ENCODE assay signal across 12 mouse cellular contexts in genomic region chr7:68070030-68070429, GRCm38 (mm10).
A peak's percentile ranks its signal among the peaks of the same experiment; 100 is the strongest.
DNase-seq lines count a peak whose midpoint lies in the region; ATAC-seq and TF ChIP-seq lines count a peak whose summit lies in the region.
"Had no signal": no experiment of that assay in that cellular context is flagged by ENCODE, and none has a peak within 500 bp of the region (broad histone marks: within the 10 kb centered on the region; RNA-seq: fewer than 3 reads in every experiment).

No protein-coding gene starts in this region.

- H3K36me3 ChIP-seq in intestine, postnatal 0 days (ENCODE audit: control insufficient read depth, insufficient read depth) = no peaks in the 10 kb centered on the region
- H3K36me3 ChIP-seq in intestine, embryonic 15.5 days = no peaks in the 10 kb centered on the region
- peaks cover 0 to 16% of the 10 kb centered on the region in 2 experiments; a peak in 2 of 4 replicates for H3K36me3 ChIP-seq in MEL (ENCODE audit: control insufficient read depth in 1 of 2, insufficient read depth in 2 of 2, low read length in 2 of 2)
- no peaks in the 10 kb centered on the region for H3K36me3 ChIP-seq in liver, postnatal 0 days (replicated peaks; ENCODE audit: insufficient read depth, low read length)
- H3K36me3 ChIP-seq: embryonic facial prominence, embryonic 12.5 days; forebrain, embryonic 10.5 days; midbrain, embryonic 15.5 days; neural tube, embryonic 13.5 days had no signal

- peak; percentile 45 to 70; a peak in 3 of 4 replicates for TF ChIP-seq EP300 in MEL (IDR thresholded peaks at IDR 0.05; ENCODE audit: low read depth in 1 of 2, low read length in 2 of 2)
- TF ChIP-seq EP300 in liver, postnatal 0 days (IDR thresholded peaks at IDR 0.05; ENCODE audit: low read depth) = no peak

- ATAC-seq in intestine, postnatal 0 days = no peak
- no peak for ATAC-seq in intestine, embryonic 15.5 days
- ATAC-seq in liver, postnatal 0 days = peak; percentile 48
- ATAC-seq: midbrain, embryonic 15.5 days had no signal

- H3K27ac ChIP-seq in intestine, postnatal 0 days (ENCODE audit: low read depth, low read length) = no peak overlapping the region
- H3K27ac ChIP-seq in intestine, embryonic 15.5 days = no peak overlapping the region
- peak overlapping the region; percentile 78 for H3K27ac ChIP-seq in MEL (ENCODE audit: control insufficient read depth, low read depth, low read length)
- H3K27ac ChIP-seq in liver, postnatal 0 days (ENCODE audit: low read depth) = 0 out of 2 replicates have a peak overlapping the region, but pooled peaks have one; percentile 2
- H3K27ac ChIP-seq: embryonic facial prominence, embryonic 12.5 days; forebrain, embryonic 10.5 days; hindbrain, postnatal 0 days; midbrain, embryonic 15.5 days; neural tube, embryonic 13.5 days had no signal

- peak; percentile 20 for DNase-seq in CD4-positive helper T cell, adult 2 months (ENCODE audit: low read depth, low spot score)
- DNase-seq in MEL (ENCODE audit: low read depth, low spot score) = peak; percentile 47
- DNase-seq in liver, postnatal 0 days = no peak
- no peak for DNase-seq in cerebellum, adult 11-12 months
- no peak for DNase-seq in lung, postnatal 14 days

- H3K79me2 ChIP-seq in MEL (ENCODE audit: control insufficient read depth, insufficient read depth, low read length, poor library complexity) = no peaks in the 10 kb centered on the region

- H3K9me3 ChIP-seq in intestine, postnatal 0 days (ENCODE audit: control insufficient read depth) = no peaks in the 10 kb centered on the region
- no peaks in the 10 kb centered on the region for H3K9me3 ChIP-seq in intestine, embryonic 15.5 days
- H3K9me3 ChIP-seq in MEL (replicated peaks; ENCODE audit: insufficient read depth, low read length) = no peaks in the 10 kb centered on the region
- no peaks in the 10 kb centered on the region for H3K9me3 ChIP-seq in liver, postnatal 0 days (ENCODE audit: low read length)
- H3K9me3 ChIP-seq: embryonic facial prominence, embryonic 12.5 days; forebrain, embryonic 10.5 days; midbrain, embryonic 15.5 days; neural tube, embryonic 13.5 days had no signal

- TF ChIP-seq POLR2A in MEL (IDR thresholded peaks at IDR 0.05; ENCODE audit: control insufficient read depth in 1 of 2, insufficient read depth in 1 of 2, low read depth in 1 of 2, low read length in 2 of 2, poor library complexity in 1 of 2) = no peak

- no peak for TF ChIP-seq RAD21 in MEL (IDR thresholded peaks at IDR 0.05; ENCODE audit: low read depth, low read length)

- H3K4me3 ChIP-seq in intestine, postnatal 0 days (ENCODE audit: low read depth, low read length) = no peak overlapping the region
- no peak overlapping the region for H3K4me3 ChIP-seq in intestine, embryonic 15.5 days (replicated peaks)
- H3K4me3 ChIP-seq in MEL (ENCODE audit: control insufficient read depth in 1 of 2, insufficient read depth in 1 of 2, low read depth in 2 of 2, low read length in 2 of 2) = peak overlapping the region in 1 of 2 experiments; percentile 34; a peak in 3 of 4 replicates
- H3K4me3 ChIP-seq in liver, postnatal 0 days (ENCODE audit: low read depth, low read length) = no peak overlapping the region
- H3K4me3 ChIP-seq: embryonic facial prominence, embryonic 12.5 days; forebrain, embryonic 10.5 days; midbrain, embryonic 15.5 days; neural tube, embryonic 13.5 days had no signal

- H3K4me1 ChIP-seq in intestine, postnatal 0 days (replicated peaks; ENCODE audit: control insufficient read depth, insufficient read depth, low read length) = no peaks in the 10 kb centered on the region; the same call in 1 of the 2 replicates
- H3K4me1 ChIP-seq in intestine, embryonic 15.5 days (replicated peaks) = peaks cover 23% of the 10 kb centered on the region
- peaks cover 7 to 9% of the 10 kb centered on the region in 2 experiments for H3K4me1 ChIP-seq in MEL (ENCODE audit: control insufficient read depth in 1 of 2, insufficient read depth in 2 of 2, low read length in 2 of 2)
- H3K4me1 ChIP-seq in liver, postnatal 0 days (ENCODE audit: insufficient read depth) = no peaks in the 10 kb centered on the region; the same call in 1 of the 2 replicates

- H3K9ac ChIP-seq in intestine, postnatal 0 days (ENCODE audit: low read depth, low read length) = no peak overlapping the region
- no peak overlapping the region for H3K9ac ChIP-seq in intestine, embryonic 15.5 days
- H3K9ac ChIP-seq in MEL (ENCODE audit: control insufficient read depth, low read depth, low read length, poor library complexity, severe bottlenecking) = peak overlapping the region; percentile 54
- no peak overlapping the region for H3K9ac ChIP-seq in liver, postnatal 0 days (replicated peaks)
- H3K9ac ChIP-seq: embryonic facial prominence, embryonic 12.5 days; midbrain, embryonic 15.5 days; neural tube, embryonic 13.5 days had no signal

- TF ChIP-seq CTCF in intestine, postnatal 0 days (IDR thresholded peaks at IDR 0.05; ENCODE audit: low read depth) = no peak
- TF ChIP-seq CTCF in MEL (IDR thresholded peaks at IDR 0.05 in 2 of 3, conservative IDR thresholded peaks at IDR 0.05 in 1 of 3; ENCODE audit: control insufficient read depth in 1 of 3, insufficient read depth in 1 of 3, low read depth in 2 of 3, low read length in 3 of 3, poor library complexity in 1 of 3, severe bottlenecking in 1 of 3) = no peak
- no peak for TF ChIP-seq CTCF in liver, postnatal 0 days (IDR thresholded peaks at IDR 0.05; ENCODE audit: low read depth)

- peak overlapping the region; percentile 27; the same call in 1 of the 2 replicates for H3K4me2 ChIP-seq in intestine, postnatal 0 days (replicated peaks; ENCODE audit: low read depth)
- no peak overlapping the region for H3K4me2 ChIP-seq in intestine, embryonic 15.5 days (replicated peaks)
- peak overlapping the region; percentile 39 for H3K4me2 ChIP-seq in liver, postnatal 0 days (ENCODE audit: low read depth, low read length)
- H3K4me2 ChIP-seq: embryonic facial prominence, embryonic 12.5 days; midbrain, embryonic 15.5 days; neural tube, embryonic 13.5 days had no signal

- 30% methylated on average over 3 of the region's 3 CpGs for WGBS in intestine, postnatal 0 days
- WGBS in intestine, embryonic 15.5 days = 21% methylated on average over 3 of the region's 3 CpGs
- 7% methylated on average over 3 of the region's 3 CpGs for WGBS in liver, postnatal 0 days (ENCODE audit: insufficient replicate concordance)

- H3K27me3 ChIP-seq in intestine, postnatal 0 days (replicated peaks; ENCODE audit: control insufficient read depth, insufficient read depth, low read length) = no peaks in the 10 kb centered on the region
- H3K27me3 ChIP-seq in intestine, embryonic 15.5 days (replicated peaks) = no peaks in the 10 kb centered on the region
- H3K27me3 ChIP-seq in MEL (ENCODE audit: control insufficient read depth in 1 of 2, insufficient read depth in 2 of 2, low read length in 2 of 2) = no peaks in the 10 kb centered on the region
- peaks cover 14% of the 10 kb centered on the region; the same call in 1 of the 2 replicates for H3K27me3 ChIP-seq in liver, postnatal 0 days (ENCODE audit: insufficient read depth, low read length)
- H3K27me3 ChIP-seq: embryonic facial prominence, embryonic 12.5 days; midbrain, embryonic 15.5 days; neural tube, embryonic 13.5 days had no signal

TF ChIP-seq in MEL, 35 proteins besides CTCF, POLR2A, EP300 and RAD21:
- TF ChIP-seq NELFE (IDR thresholded peaks at IDR 0.05; ENCODE audit: low read depth, low read length) = no peak
- TF ChIP-seq POLR2AphosphoS5 (IDR thresholded peaks at IDR 0.05; ENCODE audit: borderline replicate concordance, low read depth, low read length) = no peak
- TF ChIP-seq MAX (IDR thresholded peaks at IDR 0.05; ENCODE audit: low read length) = no peak
- TF ChIP-seq SMC3 (IDR thresholded peaks at IDR 0.05; ENCODE audit: low read depth, low read length) = no peak
- TF ChIP-seq HCFC1 (IDR thresholded peaks at IDR 0.05; ENCODE audit: low read depth, low read length) = no peak
- TF ChIP-seq ELF1 (IDR thresholded peaks at IDR 0.05; ENCODE audit: low read depth, low read length) = 0 out of 2 replicates have a peak, but pooled peaks have one; percentile 11
- peak; percentile 43; the same call in 1 of the 2 replicates for TF ChIP-seq TCF12 (IDR thresholded peaks at IDR 0.05; ENCODE audit: low read depth, low read length)
- peak; percentile 78; the same call in 1 of the 2 replicates for TF ChIP-seq BHLHE40 (IDR thresholded peaks at IDR 0.05; ENCODE audit: borderline replicate concordance, low read depth, low read length)
- no peak for TF ChIP-seq USF2 (IDR thresholded peaks at IDR 0.05; ENCODE audit: borderline replicate concordance in 1 of 2, insufficient read depth in 1 of 2, low read depth in 1 of 2, low read length in 2 of 2)
- TF ChIP-seq SIN3A (IDR thresholded peaks at IDR 0.05; ENCODE audit: low read length) = peak; percentile 16; the same call in 1 of the 2 replicates
- peak; percentile 95 for TF ChIP-seq ETS1 (IDR thresholded peaks at IDR 0.05; ENCODE audit: low read depth, low read length)
- TF ChIP-seq MXI1 (IDR thresholded peaks at IDR 0.05; ENCODE audit: low read depth, low read length) = no peak
- TF ChIP-seq GATA1 (IDR thresholded peaks at IDR 0.05; ENCODE audit: low read depth, low read length) = peak; percentile 80
TF ChIP-seq in MEL: peak in this region for 6.

Comparison
In these comparisons a context has a peak if more than half of its experiments do, and no peak if none do; other contexts are left out.
1. H3K27ac ChIP-seq: peak in MEL (single experiment) and liver, postnatal 0 days (single experiment); none in intestine, postnatal 0 days (single experiment) and intestine, embryonic 15.5 days (single experiment).
2. DNase-seq: peak in CD4-positive helper T cell, adult 2 months (single experiment) and MEL (single experiment); none in liver, postnatal 0 days (single experiment), cerebellum, adult 11-12 months (single experiment) and lung, postnatal 14 days (single experiment).